Mouse (Mus musculus): Measurements from ENCODE around the gene Acrv1. TPM values are rescaled to one million over a fixed set of nuclear protein-coding genes. Genes with fewer than 3 reads are reported as not detected.
"Not testable (repeated sequence)": the region's sequence is repeated elsewhere in the genome, so short reads cannot be mapped to it uniquely, and the experiment has no call there.

Acrv1 gene
- not detected in 2 replicates for polyA plus RNA-seq (2015; fragmentation: Nextera tagmentation; extraction: Ambion mirVana)

- H3K4me2 ChIP-seq (replicated peaks): no peak within 1 kb of the TSS
- H3K27me3 ChIP-seq (replicated peaks): no peaks in the 10 kb centered on the region
- H3K9me3 ChIP-seq: no peaks in the 10 kb centered on the region
- H3K36me3 ChIP-seq: no peaks in the 10 kb centered on the region
- no peak for ATAC-seq
- H3K4me3 ChIP-seq (replicated peaks): no peak within 1 kb of the TSS
- H3K9ac ChIP-seq: no peak within 1 kb of the TSS
- H3K27ac ChIP-seq: no peak within 1 kb of the TSS
- 53% methylated on average over 1 of the region's 1 CpGs for WGBS
- H3K4me1 ChIP-seq (replicated peaks): no peaks in the 10 kb centered on the region
Observed at GRCm38 (mm10) chr9:36692920-36693319, at the start of gene Acrv1. Acrv1 (plus strand) TSS chr9:36693220.

- H3K27me3 ChIP-seq (replicated peaks); H3K4me1 ChIP-seq (replicated peaks); H3K9ac ChIP-seq; H3K4me3 ChIP-seq (replicated peaks); ATAC-seq; H3K9me3 ChIP-seq; H3K27ac ChIP-seq; H3K36me3 ChIP-seq; H3K4me2 ChIP-seq (replicated peaks): not testable (repeated sequence)
- 61% methylated on average over 3 of the region's 3 CpGs for WGBS
Observed at GRCm38 (mm10) chr9:36643276-36643675, 49.7 kb upstream of the Acrv1 start, which contains the start of gene A630095E13Rik. A630095E13Rik (minus strand) TSS chr9:36643376.

GRCm38 (mm10) chr9:36681424-36681823 lies 11.6 kb upstream of the Acrv1 start:
- Histone ChIP-seq H3K27ac (no peak overlapping the region), H3K27me3 (replicated peaks) (no peaks in the 10 kb centered on the region), H3K4me1 (replicated peaks) (no peaks in the 10 kb centered on the region), H3K9me3 (no peaks in the 10 kb centered on the region), H3K36me3 (no peaks in the 10 kb centered on the region), H3K9ac (no peak overlapping the region), H3K4me3 (replicated peaks) (no peak overlapping the region), H3K4me2 (replicated peaks) (no peak overlapping the region)
- no peak for ATAC-seq
- 61% methylated on average over 2 of the region's 2 CpGs for WGBS

GRCm38 (mm10) chr9:36687329-36687728 lies 5.7 kb upstream of the Acrv1 start:
- no peak for ATAC-seq
- Histone ChIP-seq H3K4me2 (replicated peaks) (no peak overlapping the region), H3K9ac (no peak overlapping the region), H3K36me3 (no peaks in the 10 kb centered on the region), H3K9me3 (no peaks in the 10 kb centered on the region), H3K4me3 (replicated peaks) (no peak overlapping the region), H3K4me1 (replicated peaks) (no peaks in the 10 kb centered on the region), H3K27ac (no peak overlapping the region), H3K27me3 (replicated peaks) (no peaks in the 10 kb centered on the region)

- Histone ChIP-seq H3K27me3 (replicated peaks) (no peaks in the 10 kb centered on the region), H3K9ac (no peak overlapping the region), H3K4me2 (replicated peaks) (no peak overlapping the region), H3K9me3 (no peaks in the 10 kb centered on the region), H3K4me3 (replicated peaks) (no peak overlapping the region), H3K4me1 (replicated peaks) (no peaks in the 10 kb centered on the region), H3K36me3 (no peaks in the 10 kb centered on the region), H3K27ac (no peak overlapping the region)
- WGBS: 93% methylated on average over 10 of the region's 10 CpGs
- no peak for ATAC-seq
Observed at GRCm38 (mm10) chr9:36694276-36694675, 1.3 kb downstream of the Acrv1 start.

GRCm38 (mm10) chr9:36705923-36706322 lies 12.9 kb downstream of the Acrv1 start:
- ATAC-seq: no peak

GRCm38 (mm10) chr9:36707304-36707703 lies 14.3 kb downstream of the Acrv1 start:
- 90% methylated on average over 6 of the region's 6 CpGs for WGBS
- Histone ChIP-seq H3K27ac (no peak overlapping the region), H3K36me3 (0 out of 2 replicates have a peak, but pooled peaks cover 2% of the 10 kb centered on the region), H3K9ac (no peak overlapping the region), H3K4me1 (replicated peaks) (no peaks in the 10 kb centered on the region), H3K4me2 (replicated peaks) (no peak overlapping the region), H3K4me3 (replicated peaks) (no peak overlapping the region), H3K9me3 (no peaks in the 10 kb centered on the region), H3K27me3 (replicated peaks) (no peaks in the 10 kb centered on the region)
- ATAC-seq: no peak

More at GRCm38 (mm10) chr9:36705923-36706322, 12.9 kb downstream of the Acrv1 start:
- Histone ChIP-seq H3K27ac (no peak overlapping the region), H3K27me3 (replicated peaks) (no peaks in the 10 kb centered on the region), H3K4me1 (replicated peaks) (no peaks in the 10 kb centered on the region), H3K36me3 (0 out of 2 replicates have a peak, but pooled peaks cover 2% of the 10 kb centered on the region), H3K4me2 (replicated peaks) (no peak overlapping the region), H3K9ac (no peak overlapping the region), H3K4me3 (replicated peaks) (no peak overlapping the region), H3K9me3 (no peaks in the 10 kb centered on the region)
- 80% methylated on average over 3 of the region's 3 CpGs for WGBS

- Histone ChIP-seq H3K36me3 (peaks cover 4% of the 10 kb centered on the region), H3K4me3 (replicated peaks) (no peak overlapping the region), H3K27me3 (replicated peaks) (no peaks in the 10 kb centered on the region), H3K27ac (no peak overlapping the region), H3K4me2 (replicated peaks) (no peak overlapping the region), H3K9me3 (no peaks in the 10 kb centered on the region), H3K9ac (no peak overlapping the region), H3K4me1 (replicated peaks) (no peaks in the 10 kb centered on the region)
- ATAC-seq: no peak
- 73% methylated on average over 3 of the region's 3 CpGs for WGBS
Observed at GRCm38 (mm10) chr9:36716624-36717023, 23.6 kb downstream of the Acrv1 start.

GRCm38 (mm10) chr9:36726131-36727033 lies 33.4 kb downstream of the Acrv1 start:
- H3K9ac ChIP-seq: peak overlapping the region; percentile 55
- peak overlapping the region; percentile 55 for H3K4me3 ChIP-seq (replicated peaks)
- H3K4me1 ChIP-seq (replicated peaks): 0 out of 2 replicates have a peak, but pooled peaks cover 3% of the 10 kb centered on the region
- peak; percentile 96 for ATAC-seq
- H3K27ac ChIP-seq: peak overlapping the region; percentile 84
- H3K36me3 ChIP-seq: peaks cover 5% of the 10 kb centered on the region; the same call in 1 of the 2 replicates
- H3K9me3 ChIP-seq: no peaks in the 10 kb centered on the region
- under 1% methylated on average over 53 of the region's 53 CpGs for WGBS
- H3K27me3 ChIP-seq (replicated peaks): no peaks in the 10 kb centered on the region
- peak overlapping the region; percentile 80 for H3K4me2 ChIP-seq (replicated peaks)

- peaks cover 6% of the 10 kb centered on the region; the same call in 1 of the 2 replicates for H3K36me3 ChIP-seq
- H3K4me1 ChIP-seq (replicated peaks): 0 out of 2 replicates have a peak, but pooled peaks cover 3% of the 10 kb centered on the region
- H3K27me3 ChIP-seq (replicated peaks): no peaks in the 10 kb centered on the region
- H3K4me3 ChIP-seq (replicated peaks): peak within 1 kb of the TSS; percentile 55
- ATAC-seq: peak; percentile 31; the same call in 1 of the 2 replicates
- H3K4me2 ChIP-seq (replicated peaks): peak within 1 kb of the TSS; percentile 80
- 4% methylated on average over 12 of the region's 12 CpGs for WGBS
- no peaks in the 10 kb centered on the region for H3K9me3 ChIP-seq
- H3K9ac ChIP-seq: peak within 1 kb of the TSS; percentile 55
- H3K27ac ChIP-seq: peak within 1 kb of the TSS; percentile 84
Observed at GRCm38 (mm10) chr9:36727034-36727755, 34.2 kb downstream of the Acrv1 start, which contains the start of gene Chek1. Chek1 (minus strand) TSS chr9:36727065.

Data from intestine, embryonic 15.5 days (tissue).